Mouse (Mus musculus) liver, adult 2 months (tissue): ENCODE measurements around the gene Prex1.

ENCODE experiments used
- CTCF ChIP-seq: fragments of 200-500 bp; IDR thresholded peaks from 2 replicates; pipeline ENCODE4 v1.5.1; 2011; ENCODE audit warnings: low read depth, low read length, control low read depth
- POLR2A ChIP-seq: fragments of 200-500 bp; IDR thresholded peaks from 2 replicates; pipeline ENCODE4 v1.6.1; 2011; ENCODE audit warnings: low read length, control low read depth; ENCODE audit not compliant: insufficient read depth; ENCODE audit errors: extremely low read depth

GRCm38 (mm10) chr2:166638947-166639641, 74.5 kb downstream of the Prex1 start:
- TF ChIP-seq CTCF (no peak), POLR2A (no peak)
